In the genomic region with DNA sequence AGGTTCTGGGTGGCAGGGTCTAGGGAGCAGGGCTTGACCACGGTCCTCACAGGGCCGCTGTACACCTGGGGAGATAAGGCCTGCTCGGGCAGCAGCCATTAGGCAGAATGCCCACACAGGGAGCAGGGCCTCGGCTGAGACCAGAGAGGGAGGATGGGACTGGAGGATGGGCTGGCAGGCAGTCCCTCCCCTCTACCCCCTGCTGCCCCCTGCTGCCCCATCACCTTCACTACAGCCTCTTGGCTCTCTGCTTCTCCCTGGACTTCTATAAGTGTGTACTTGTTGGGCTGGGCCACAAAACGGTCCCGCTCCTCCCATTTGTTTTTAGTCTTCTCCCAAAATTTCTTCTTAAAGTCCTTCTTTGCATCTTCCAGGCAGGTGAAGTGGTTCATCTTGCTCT, we compare ENCODE assay signal across 9 mouse cellular contexts. TPM values are rescaled to one million over a fixed set of nuclear protein-coding genes. Genes with fewer than 3 reads are reported as not detected.
A peak's percentile ranks its signal among the peaks of the same experiment; 100 is the strongest.
DNase-seq lines count a peak whose midpoint lies in the region; ATAC-seq and TF ChIP-seq lines count a peak whose summit lies in the region.
"Had no signal": no experiment of that assay in that cellular context is flagged by ENCODE, and none has a peak within 500 bp of the region (broad histone marks: within the 10 kb centered on the region; RNA-seq: fewer than 3 reads in every experiment).

No protein-coding gene starts in this region.

- ATAC-seq in kidney, postnatal 0 days (replicated peaks; ENCODE audit: low FRiP score, low read depth), result 0 out of 2 replicates have a peak, but pooled peaks have one; percentile 4
- ATAC-seq in inflammation-experienced regulatory T-cells, adult 6 months, result no peak

- H3K4me2 ChIP-seq in CH12.LX (ENCODE audit: insufficient read depth, low read depth, poor library complexity, severe bottlenecking), result peak overlapping the region; percentile 90
- peak overlapping the region; percentile 19; the same call in 1 of the 2 replicates for H3K4me2 ChIP-seq in kidney, postnatal 0 days (ENCODE audit: low read length)

- peak overlapping the region in 2 of 3 experiments; percentile 54 to 77 for H3K4me3 ChIP-seq in CH12.LX (replicated peaks in 1 of 3; ENCODE audit: low read depth in 2 of 3, low read length in 2 of 3, poor library complexity in 1 of 3)
- peak overlapping the region; percentile 47; the same call in 1 of the 2 replicates for H3K4me3 ChIP-seq in heart, adult 2 months
- no peak overlapping the region for H3K4me3 ChIP-seq in kidney, postnatal 0 days (replicated peaks; ENCODE audit: low read depth, low read length)

- dilution Hi-C loops in CH12.LX (cut with MboI; ENCODE audit: extremely low pct_ligation_motif_present, extremely low pct_unique_long_range_greater_than_20kb, low sequenced_read_pairs), result no loop called here

- peak overlapping the region; percentile 18; the same call in 1 of the 2 replicates for H3K9ac ChIP-seq in CH12.LX (ENCODE audit: insufficient read depth, low read depth)
- peak overlapping the region; percentile 49; the same call in 1 of the 2 replicates for H3K9ac ChIP-seq in heart, adult 2 months (ENCODE audit: low read depth, low read length)
- 0 out of 2 replicates have a peak overlapping the region, but pooled peaks have one; percentile 13 for H3K9ac ChIP-seq in kidney, postnatal 0 days (ENCODE audit: low read depth, low read length)

- no peak for TF ChIP-seq EP300 in CH12.LX (IDR thresholded peaks at IDR 0.05; ENCODE audit: low read length)
- peak; percentile 70; the same call in 1 of the 2 replicates for TF ChIP-seq EP300 in heart, adult 2 months (IDR thresholded peaks at IDR 0.05; ENCODE audit: insufficient read depth, low read depth, low read length)

- peaks cover 3 to 47% of the 10 kb centered on the region in 2 experiments for H3K36me3 ChIP-seq in CH12.LX (replicated peaks in 1 of 2; ENCODE audit: control insufficient read depth in 1 of 2, insufficient read depth in 1 of 2, low read length in 1 of 2)
- no peaks in the 10 kb centered on the region for H3K36me3 ChIP-seq in heart, adult 2 months (ENCODE audit: control insufficient read depth, insufficient read depth, low read length)
- no peaks in the 10 kb centered on the region for H3K36me3 ChIP-seq in kidney, postnatal 0 days (ENCODE audit: insufficient read depth, low read length)

- H3K9me3 ChIP-seq in CH12.LX (replicated peaks; ENCODE audit: low read length), result no peaks in the 10 kb centered on the region
- no peaks in the 10 kb centered on the region for H3K9me3 ChIP-seq in kidney, postnatal 0 days (replicated peaks; ENCODE audit: low read length)

- in situ Hi-C loops in CH12.LX (cut with MboI; ENCODE audit: low pct_ligation_motif_present, low pct_unique_long_range_greater_than_20kb, low sequenced_read_pairs), result no loop called here

- peak; percentile 77 for DNase-seq in CH12.LX (ENCODE audit: extremely low read depth)
- DNase-seq in T-cell, adult 2 months (ENCODE audit: low spot score), result peak; percentile 56
- DNase-seq in embryo, embryonic 10 days (ENCODE audit: low spot score), result peak; percentile 79
- peak; percentile 77 for DNase-seq in heart, adult 2 months
- peak; percentile 90 for DNase-seq in kidney, postnatal 0 days (ENCODE audit: low spot score)
- DNase-seq in lung, postnatal 4 days, result peak; percentile 83 to 87
- DNase-seq in right cerebral cortex, postnatal 4 days, result peak; percentile 61

- H3K4me1 ChIP-seq in CH12.LX (ENCODE audit: control insufficient read depth in 1 of 2, insufficient read depth in 2 of 2), result peaks cover 2 to 51% of the 10 kb centered on the region in 2 experiments; a peak in 3 of 4 replicates
- H3K4me1 ChIP-seq in heart, adult 2 months (ENCODE audit: control insufficient read depth, insufficient read depth, low read length), result peaks cover 13% of the 10 kb centered on the region
- H3K4me1 ChIP-seq in kidney, postnatal 0 days (replicated peaks; ENCODE audit: insufficient read depth, low read length), result peaks cover 12% of the 10 kb centered on the region

- 6% methylated on average over 6 of the region's 6 CpGs for WGBS in heart, adult 2 months
- WGBS in kidney, postnatal 0 days, result 7% methylated on average over 6 of the region's 6 CpGs

- peak; percentile 50 to 71; a peak in 3 of 4 replicates for TF ChIP-seq CTCF in CH12.LX (conservative IDR thresholded peaks at IDR 0.05 in 1 of 2, IDR thresholded peaks at IDR 0.05 in 1 of 2; ENCODE audit: low read depth in 2 of 2, low read length in 2 of 2)
- TF ChIP-seq CTCF in heart, adult 2 months (IDR thresholded peaks at IDR 0.05), result peak; percentile 82
- peak; percentile 85 for TF ChIP-seq CTCF in kidney, postnatal 0 days (IDR thresholded peaks at IDR 0.05; ENCODE audit: low read depth)

- no peak overlapping the region for H3K27ac ChIP-seq in CH12.LX (ENCODE audit: insufficient read depth, low read depth)
- peak overlapping the region; percentile 96 for H3K27ac ChIP-seq in heart, adult 2 months
- H3K27ac ChIP-seq in kidney, postnatal 0 days, result no peak overlapping the region

- TF ChIP-seq POLR2A in CH12.LX (IDR thresholded peaks at IDR 0.05; ENCODE audit: low read depth, low read length), result peak; percentile 33; the same call in 1 of the 2 replicates
- no peak for TF ChIP-seq POLR2A in heart, adult 2 months (IDR thresholded peaks at IDR 0.05; ENCODE audit: insufficient read depth, low read depth, low read length)

- intact Hi-C loops in heart, adult 2 months (cut with DNase I), result no loop called here

- peak; percentile 48 for TF ChIP-seq RAD21 in CH12.LX (IDR thresholded peaks at IDR 0.05; ENCODE audit: low read depth, low read length)

- peaks cover 23% of the 10 kb centered on the region for H3K79me2 ChIP-seq in CH12.LX (replicated peaks; ENCODE audit: control insufficient read depth, extremely low read depth, insufficient read depth, poor library complexity, severe bottlenecking)
- no peaks in the 10 kb centered on the region for H3K79me2 ChIP-seq in heart, adult 2 months (replicated peaks; ENCODE audit: control insufficient read depth, insufficient read depth, low read length)

- no peaks in the 10 kb centered on the region for H3K27me3 ChIP-seq in CH12.LX (replicated peaks)
- H3K27me3 ChIP-seq in heart, adult 2 months (ENCODE audit: control insufficient read depth, insufficient read depth, low read length), result no peaks in the 10 kb centered on the region
- H3K27me3 ChIP-seq in kidney, postnatal 0 days (ENCODE audit: insufficient read depth, low read length), result no peaks in the 10 kb centered on the region

TF ChIP-seq in CH12.LX, 34 proteins besides CTCF, POLR2A, EP300 and RAD21 (continues in another document):
- TF ChIP-seq MAX (IDR thresholded peaks at IDR 0.05; ENCODE audit: low read length) (no peak), MAFK (IDR thresholded peaks at IDR 0.05; ENCODE audit: insufficient replicate concordance, low read length) (no peak), ZKSCAN1 (IDR thresholded peaks at IDR 0.05; ENCODE audit: borderline replicate concordance, low read depth, low read length) (no peak), HCFC1 (IDR thresholded peaks at IDR 0.05; ENCODE audit: low read depth, low read length) (peak; percentile 33; the same call in 1 of the 2 replicates), BHLHE40 (IDR thresholded peaks at IDR 0.05; ENCODE audit: low read depth, low read length) (no peak), TCF12 (IDR thresholded peaks at IDR 0.05; ENCODE audit: low read depth, low read length) (no peak), JUND (conservative IDR thresholded peaks at IDR 0.05; ENCODE audit: low read depth, low read length) (no peak), UBTF (IDR thresholded peaks at IDR 0.05; ENCODE audit: low read depth, low read length) (no peak), MAZ (IDR thresholded peaks at IDR 0.05; ENCODE audit: low read depth, low read length) (no peak; the same call in 1 of the 2 replicates), CHD1 (IDR thresholded peaks at IDR 0.05; ENCODE audit: low read depth, low read length) (no peak), TBP (conservative IDR thresholded peaks at IDR 0.05; ENCODE audit: low read depth, low read length) (no peak)

RNA-seq across cellular contexts. Expression of gene Rrp9, which starts 1.3 kb away (rescaled TPM):
- total RNA-seq in CH12.LX (2012; rRNA removed) (120 and 167 TPM in 2 replicates), CH12.LX (2014; rRNA removed) (130 and 137 TPM in 2 replicates)
- 326 and 339 TPM in 2 replicates for polyA plus RNA-seq in CH12.LX (2012; ENCODE audit: insufficient read length, low read depth)
- 10 to 100 TPM; 18.9 to 23.4 TPM for total RNA-seq in heart, adult 2 months (2021)
- polyA plus RNA-seq in heart, adult 2 months (2012; rRNA removed), result 21.0 and 22.3 TPM in 2 replicates
- 35.6 and 40.0 TPM in 2 replicates for polyA plus RNA-seq in kidney, postnatal 0 days (2015; fragmentation: Nextera tagmentation; extraction: Ambion mirVana)
- 10 to 100 TPM; 21.5 to 34.6 (median 29.4) TPM for polyA plus RNA-seq in inflammation-experienced regulatory T-cells, adult 6 months (2017; shearing (Covaris generic))

RNA-seq across cellular contexts. Expression of gene Parp3, which starts 2.3 kb away (rescaled TPM):
- total RNA-seq in CH12.LX (2012; rRNA removed) (12.3 and 12.9 TPM in 2 replicates), CH12.LX (2014; rRNA removed) (10.3 and 11.1 TPM in 2 replicates)
- polyA plus RNA-seq in CH12.LX (2012; ENCODE audit: insufficient read length, low read depth), result 24.6 and 36.6 TPM in 2 replicates
- 10 to 100 TPM; 29.4 to 31.2 TPM for total RNA-seq in heart, adult 2 months (2021)
- 35.1 and 46.7 TPM in 2 replicates for polyA plus RNA-seq in heart, adult 2 months (2012; rRNA removed)
- 5.8 and 6.4 TPM in 2 replicates for polyA plus RNA-seq in kidney, postnatal 0 days (2015; fragmentation: Nextera tagmentation; extraction: Ambion mirVana)
- polyA plus RNA-seq in inflammation-experienced regulatory T-cells, adult 6 months (2017; shearing (Covaris generic)), result 10 to 100 TPM; 32.4 to 68.7 (median 54.1) TPM

RNA-seq across cellular contexts. Expression of gene Gpr62, which starts 8.7 kb away (rescaled TPM):
- total RNA-seq in CH12.LX (2012; rRNA removed), result 0.04 TPM in 1 of 2 replicates, not detected in the other
- total RNA-seq in CH12.LX (2014; rRNA removed), result not detected in 2 replicates
- 0.11 and 0.20 TPM in 2 replicates for polyA plus RNA-seq in CH12.LX (2012; ENCODE audit: insufficient read length, low read depth)
- not detected for total RNA-seq in heart, adult 2 months (2021)
- 0.12 TPM in 1 of 2 replicates, not detected in the other for polyA plus RNA-seq in heart, adult 2 months (2012; rRNA removed)
- polyA plus RNA-seq in kidney, postnatal 0 days (2015; fragmentation: Nextera tagmentation; extraction: Ambion mirVana), result 0.52 and 0.91 TPM in 2 replicates
- polyA plus RNA-seq in inflammation-experienced regulatory T-cells, adult 6 months (2017; shearing (Covaris generic)), result not detected

RNA-seq across cellular contexts. Expression of gene Pcbp4, which starts 21.4 kb away (rescaled TPM):
- total RNA-seq in CH12.LX (2012; rRNA removed) (41.3 and 44.1 TPM in 2 replicates), CH12.LX (2014; rRNA removed) (34.5 and 44.0 TPM in 2 replicates)
- 51.9 and 54.2 TPM in 2 replicates for polyA plus RNA-seq in CH12.LX (2012; ENCODE audit: insufficient read length, low read depth)
- total RNA-seq in heart, adult 2 months (2021), result 10 to 100 TPM; 70.0 to 74.6 TPM
- polyA plus RNA-seq in heart, adult 2 months (2012; rRNA removed), result 92.8 and 95.8 TPM in 2 replicates
- polyA plus RNA-seq in kidney, postnatal 0 days (2015; fragmentation: Nextera tagmentation; extraction: Ambion mirVana), result 78.6 and 79.7 TPM in 2 replicates
- polyA plus RNA-seq in inflammation-experienced regulatory T-cells, adult 6 months (2017; shearing (Covaris generic)), result 1 to 10 TPM; 4.1 to 5.0 (median 4.4) TPM

RNA-seq across cellular contexts. Expression of gene Iqcf1, which starts 25.3 kb away (rescaled TPM):
- total RNA-seq in CH12.LX (2012; rRNA removed), result not detected in 2 replicates
- total RNA-seq in CH12.LX (2014; rRNA removed), result not detected in 2 replicates
- polyA plus RNA-seq in CH12.LX (2012; ENCODE audit: insufficient read length, low read depth), result not detected in 2 replicates
- total RNA-seq in heart, adult 2 months (2021), result not detected
- 0.37 TPM in 1 of 2 replicates, not detected in the other for polyA plus RNA-seq in heart, adult 2 months (2012; rRNA removed)
- not detected in 2 replicates for polyA plus RNA-seq in kidney, postnatal 0 days (2015; fragmentation: Nextera tagmentation; extraction: Ambion mirVana)
- not detected for polyA plus RNA-seq in inflammation-experienced regulatory T-cells, adult 6 months (2017; shearing (Covaris generic))
- total RNA-seq: left cerebral cortex, postnatal 36 days had no signal
